Mouse (Mus musculus): Measurements from ENCODE around the gene Schip1. TPM values are rescaled to one million over a fixed set of nuclear protein-coding genes. Genes with fewer than 3 reads are reported as not detected.

Gene Schip1
- polyA plus RNA-seq, 1 experiment from 2014 or later, result 152 TPM

GRCm38 (mm10) chr3:68470061-68470460, 405.5 kb downstream of the Schip1 start:
- 69% methylated on average over 3 of the region's 3 CpGs for WGBS
- ATAC-seq (ENCODE audit: low FRiP score, low TSS enrichment) (no peak), DNase-seq (no peak)
- Histone ChIP-seq H3K36me3 (ENCODE audit: control insufficient read depth, insufficient read depth, low read length) (no peaks in the 10 kb centered on the region), H3K27me3 (ENCODE audit: control insufficient read depth, insufficient read depth, low read length) (no peaks in the 10 kb centered on the region), H3K9ac (replicated peaks; ENCODE audit: low read length) (no peak overlapping the region), H3K4me3 (replicated peaks; ENCODE audit: low read depth, low read length) (no peak overlapping the region), H3K9me3 (ENCODE audit: control insufficient read depth, low read length) (no peaks in the 10 kb centered on the region), H3K4me2 (ENCODE audit: low read length) (no peak overlapping the region), H3K4me1 (ENCODE audit: control insufficient read depth, insufficient read depth, low read length) (peaks cover 6% of the 10 kb centered on the region; the same call in 1 of the 2 replicates), H3K27ac (replicated peaks; ENCODE audit: low read depth, low read length) (no peak overlapping the region)

- ATAC-seq (ENCODE audit: low FRiP score, low TSS enrichment) (no peak), DNase-seq (no peak)
- H3K27me3 ChIP-seq (ENCODE audit: control insufficient read depth, insufficient read depth, low read length), result no peaks in the 10 kb centered on the region
- 80% methylated on average over 5 of the region's 5 CpGs for WGBS
- H3K36me3 ChIP-seq (ENCODE audit: control insufficient read depth, insufficient read depth, low read length), result no peaks in the 10 kb centered on the region
- H3K27ac ChIP-seq (replicated peaks; ENCODE audit: low read depth, low read length), result no peak overlapping the region
- no peak overlapping the region for H3K9ac ChIP-seq (replicated peaks; ENCODE audit: low read length)
- no peaks in the 10 kb centered on the region for H3K9me3 ChIP-seq (ENCODE audit: control insufficient read depth, low read length)
- H3K4me1 ChIP-seq (ENCODE audit: control insufficient read depth, insufficient read depth, low read length), result peaks cover 6% of the 10 kb centered on the region; the same call in 1 of the 2 replicates
- no peak overlapping the region for H3K4me2 ChIP-seq (ENCODE audit: low read length)
- H3K4me3 ChIP-seq (replicated peaks; ENCODE audit: low read depth, low read length), result no peak overlapping the region
These were observed 406.0 kb downstream of the Schip1 start for GRCm38 (mm10) chr3:68470622-68471021.

- no peaks in the 10 kb centered on the region for H3K36me3 ChIP-seq (ENCODE audit: control insufficient read depth, insufficient read depth, low read length)
- DNase-seq (no peak), ATAC-seq (ENCODE audit: low FRiP score, low TSS enrichment) (no peak)
- H3K4me1 ChIP-seq (ENCODE audit: control insufficient read depth, insufficient read depth, low read length), result no peaks in the 10 kb centered on the region
- H3K27ac ChIP-seq (replicated peaks; ENCODE audit: low read depth, low read length), result no peak overlapping the region
- H3K27me3 ChIP-seq (ENCODE audit: control insufficient read depth, insufficient read depth, low read length), result no peaks in the 10 kb centered on the region
- no peaks in the 10 kb centered on the region for H3K9me3 ChIP-seq (ENCODE audit: control insufficient read depth, low read length)
- H3K4me2 ChIP-seq (ENCODE audit: low read length), result no peak overlapping the region
- H3K4me3 ChIP-seq (replicated peaks; ENCODE audit: low read depth, low read length), result no peak overlapping the region
- 93% methylated on average over 7 of the region's 7 CpGs for WGBS
- no peak overlapping the region for H3K9ac ChIP-seq (replicated peaks; ENCODE audit: low read length)
These were observed 411.7 kb downstream of the Schip1 start for GRCm38 (mm10) chr3:68476336-68476735.

- no peak overlapping the region for H3K4me3 ChIP-seq (replicated peaks; ENCODE audit: low read depth, low read length)
- H3K27me3 ChIP-seq (ENCODE audit: control insufficient read depth, insufficient read depth, low read length), result no peaks in the 10 kb centered on the region
- no peak overlapping the region for H3K27ac ChIP-seq (replicated peaks; ENCODE audit: low read depth, low read length)
- H3K4me2 ChIP-seq (ENCODE audit: low read length), result no peak overlapping the region
- no peaks in the 10 kb centered on the region for H3K9me3 ChIP-seq (ENCODE audit: control insufficient read depth, low read length)
- DNase-seq, result no peak
- no peaks in the 10 kb centered on the region for H3K36me3 ChIP-seq (ENCODE audit: control insufficient read depth, insufficient read depth, low read length)
- no peak overlapping the region for H3K9ac ChIP-seq (replicated peaks; ENCODE audit: low read length)
- H3K4me1 ChIP-seq (ENCODE audit: control insufficient read depth, insufficient read depth, low read length), result no peaks in the 10 kb centered on the region
- WGBS, result 41% methylated on average over 2 of the region's 2 CpGs
- ATAC-seq (ENCODE audit: low FRiP score, low TSS enrichment), result no peak
These were observed 412.9 kb downstream of the Schip1 start for GRCm38 (mm10) chr3:68477478-68477877.

- H3K4me2 ChIP-seq (ENCODE audit: low read length), result no peak overlapping the region
- 89% methylated on average over 6 of the region's 6 CpGs for WGBS
- DNase-seq (no peak), ATAC-seq (ENCODE audit: low FRiP score, low TSS enrichment) (no peak)
- H3K4me3 ChIP-seq (replicated peaks; ENCODE audit: low read depth, low read length), result no peak overlapping the region
- H3K27ac ChIP-seq (replicated peaks; ENCODE audit: low read depth, low read length), result no peak overlapping the region
- no peak overlapping the region for H3K9ac ChIP-seq (replicated peaks; ENCODE audit: low read length)
- no peaks in the 10 kb centered on the region for H3K27me3 ChIP-seq (ENCODE audit: control insufficient read depth, insufficient read depth, low read length)
- no peaks in the 10 kb centered on the region for H3K4me1 ChIP-seq (ENCODE audit: control insufficient read depth, insufficient read depth, low read length)
- no peaks in the 10 kb centered on the region for H3K9me3 ChIP-seq (ENCODE audit: control insufficient read depth, low read length)
- no peaks in the 10 kb centered on the region for H3K36me3 ChIP-seq (ENCODE audit: control insufficient read depth, insufficient read depth, low read length)
These were observed 414.7 kb downstream of the Schip1 start for GRCm38 (mm10) chr3:68479266-68479665.

- Histone ChIP-seq H3K4me2 (ENCODE audit: low read length) (no peak overlapping the region), H3K9ac (replicated peaks; ENCODE audit: low read length) (no peak overlapping the region), H3K27ac (replicated peaks; ENCODE audit: low read depth, low read length) (no peak overlapping the region), H3K27me3 (ENCODE audit: control insufficient read depth, insufficient read depth, low read length) (no peaks in the 10 kb centered on the region), H3K36me3 (ENCODE audit: control insufficient read depth, insufficient read depth, low read length) (no peaks in the 10 kb centered on the region), H3K4me1 (ENCODE audit: control insufficient read depth, insufficient read depth, low read length) (no peaks in the 10 kb centered on the region), H3K4me3 (replicated peaks; ENCODE audit: low read depth, low read length) (no peak overlapping the region), H3K9me3 (ENCODE audit: control insufficient read depth, low read length) (no peaks in the 10 kb centered on the region)
- DNase-seq (no peak), ATAC-seq (ENCODE audit: low FRiP score, low TSS enrichment) (no peak)
- WGBS, result 92% methylated on average over 3 of the region's 3 CpGs
These were observed 418.9 kb downstream of the Schip1 start for GRCm38 (mm10) chr3:68483517-68483916.

GRCm38 (mm10) chr3:68484021-68484420, 419.4 kb downstream of the Schip1 start:
- no peak for ATAC-seq (ENCODE audit: low FRiP score, low TSS enrichment)
- Histone ChIP-seq H3K9me3 (ENCODE audit: control insufficient read depth, low read length) (no peaks in the 10 kb centered on the region), H3K27me3 (ENCODE audit: control insufficient read depth, insufficient read depth, low read length) (no peaks in the 10 kb centered on the region), H3K9ac (replicated peaks; ENCODE audit: low read length) (no peak overlapping the region), H3K27ac (replicated peaks; ENCODE audit: low read depth, low read length) (no peak overlapping the region), H3K4me2 (ENCODE audit: low read length) (no peak overlapping the region), H3K4me1 (ENCODE audit: control insufficient read depth, insufficient read depth, low read length) (no peaks in the 10 kb centered on the region), H3K4me3 (replicated peaks; ENCODE audit: low read depth, low read length) (no peak overlapping the region), H3K36me3 (ENCODE audit: control insufficient read depth, insufficient read depth, low read length) (no peaks in the 10 kb centered on the region)
- 85% methylated on average over 9 of the region's 9 CpGs for WGBS
- DNase-seq, result no peak

GRCm38 (mm10) chr3:68484561-68484960, 420.0 kb downstream of the Schip1 start:
- no peak for ATAC-seq (ENCODE audit: low FRiP score, low TSS enrichment)
- no peak overlapping the region for H3K27ac ChIP-seq (replicated peaks; ENCODE audit: low read depth, low read length)
- H3K9ac ChIP-seq (replicated peaks; ENCODE audit: low read length), result no peak overlapping the region
- H3K9me3 ChIP-seq (ENCODE audit: control insufficient read depth, low read length), result no peaks in the 10 kb centered on the region
- H3K4me1 ChIP-seq (ENCODE audit: control insufficient read depth, insufficient read depth, low read length), result no peaks in the 10 kb centered on the region
- H3K4me2 ChIP-seq (ENCODE audit: low read length), result no peak overlapping the region
- no peak for DNase-seq
- WGBS, result 84% methylated on average over 4 of the region's 4 CpGs
- H3K36me3 ChIP-seq (ENCODE audit: control insufficient read depth, insufficient read depth, low read length), result no peaks in the 10 kb centered on the region
- H3K27me3 ChIP-seq (ENCODE audit: control insufficient read depth, insufficient read depth, low read length), result no peaks in the 10 kb centered on the region
- no peak overlapping the region for H3K4me3 ChIP-seq (replicated peaks; ENCODE audit: low read depth, low read length)

- Histone ChIP-seq H3K4me2 (ENCODE audit: low read length) (no peak overlapping the region), H3K27me3 (ENCODE audit: control insufficient read depth, insufficient read depth, low read length) (0 out of 2 replicates have a peak, but pooled peaks cover 3% of the 10 kb centered on the region), H3K27ac (replicated peaks; ENCODE audit: low read depth, low read length) (no peak overlapping the region), H3K4me1 (ENCODE audit: control insufficient read depth, insufficient read depth, low read length) (no peaks in the 10 kb centered on the region; the same call in 1 of the 2 replicates), H3K9ac (replicated peaks; ENCODE audit: low read length) (no peak overlapping the region), H3K36me3 (ENCODE audit: control insufficient read depth, insufficient read depth, low read length) (no peaks in the 10 kb centered on the region), H3K9me3 (ENCODE audit: control insufficient read depth, low read length) (no peaks in the 10 kb centered on the region), H3K4me3 (replicated peaks; ENCODE audit: low read depth, low read length) (no peak overlapping the region)
- ATAC-seq (ENCODE audit: low FRiP score, low TSS enrichment), result no peak
- WGBS, result 67% methylated on average over 1 of the region's 1 CpGs
- DNase-seq, result no peak
These were observed 423.0 kb downstream of the Schip1 start for GRCm38 (mm10) chr3:68487621-68488020.
